Comparison of ENCODE assay signal across 8 mouse cellular contexts in genomic region chr3:87745036-87745659, GRCm38 (mm10). TPM values are rescaled to one million over a fixed set of nuclear protein-coding genes. Genes with fewer than 3 reads are reported as not detected.
DNase-seq lines count a peak whose midpoint lies in the region; ATAC-seq and TF ChIP-seq lines count a peak whose summit lies in the region.

No protein-coding gene starts in this region.

- H3K4me2 ChIP-seq in lung, embryonic 14.5 days, result peak overlapping the region; percentile 54
- H3K4me2 ChIP-seq in forebrain, embryonic 14.5 days (ENCODE audit: low read length), result peak overlapping the region; percentile 23
- peak overlapping the region; percentile 16; the same call in 1 of the 2 replicates for H3K4me2 ChIP-seq in neural tube, embryonic 14.5 days (ENCODE audit: low read depth, low read length)

- peak; percentile 80 for ATAC-seq in lung, embryonic 14.5 days (ENCODE audit: insufficient read depth)
- no peak for ATAC-seq in forebrain, embryonic 14.5 days
- ATAC-seq in neural tube, embryonic 14.5 days (ENCODE audit: low read depth), result peak; percentile 41; the same call in 1 of the 2 replicates

- peak; percentile 83 for DNase-seq in lung, embryonic 14.5 days
- DNase-seq in lung, adult 18-20 months, result no peak
- no peak for DNase-seq in forebrain, embryonic 14.5 days (ENCODE audit: low spot score)
- peak; percentile 72 for DNase-seq in limb, embryonic 10.5 days (ENCODE audit: low spot score)
- no peak for DNase-seq in layer of hippocampus, adult 9-10 months (ENCODE audit: low spot score)
- DNase-seq in left cerebral cortex, postnatal 14 days (ENCODE audit: low spot score in 2 of 2), result no peak
- no peak for DNase-seq in yolk sac, embryonic 10.5 days (ENCODE audit: low spot score)

- H3K27ac ChIP-seq in lung, embryonic 14.5 days (ENCODE audit: low read depth), result peak overlapping the region; percentile 87
- H3K27ac ChIP-seq in forebrain, embryonic 14.5 days (ENCODE audit: low read depth, low read length), result no peak overlapping the region
- peak overlapping the region; percentile 83 for H3K27ac ChIP-seq in limb, embryonic 10.5 days
- no peak overlapping the region for H3K27ac ChIP-seq in neural tube, embryonic 14.5 days (ENCODE audit: low read depth, low read length)

- H3K36me3 ChIP-seq in lung, embryonic 14.5 days (ENCODE audit: insufficient read depth), result peaks cover 14% of the 10 kb centered on the region
- H3K36me3 ChIP-seq in forebrain, embryonic 14.5 days (ENCODE audit: control insufficient read depth, insufficient read depth, low read length), result no peaks in the 10 kb centered on the region
- peaks cover 12% of the 10 kb centered on the region for H3K36me3 ChIP-seq in limb, embryonic 10.5 days
- H3K36me3 ChIP-seq in neural tube, embryonic 14.5 days (ENCODE audit: control insufficient read depth, insufficient read depth, low read length), result no peaks in the 10 kb centered on the region

- H3K4me3 ChIP-seq in lung, embryonic 14.5 days (ENCODE audit: low read depth, low read length), result peak overlapping the region; percentile 8
- H3K4me3 ChIP-seq in forebrain, embryonic 14.5 days (ENCODE audit: low read depth, low read length), result no peak overlapping the region
- peak overlapping the region; percentile 35 for H3K4me3 ChIP-seq in limb, embryonic 10.5 days
- no peak overlapping the region for H3K4me3 ChIP-seq in neural tube, embryonic 14.5 days (ENCODE audit: low read depth, low read length)

- intact Hi-C loops in left cerebral cortex, postnatal 14 days (cut with DNase I), result no loop called here

- no peaks in the 10 kb centered on the region for H3K9me3 ChIP-seq in lung, embryonic 14.5 days (ENCODE audit: low read depth, low read length)
- no peaks in the 10 kb centered on the region for H3K9me3 ChIP-seq in forebrain, embryonic 14.5 days (replicated peaks; ENCODE audit: control insufficient read depth, low read length)
- H3K9me3 ChIP-seq in limb, embryonic 10.5 days (replicated peaks), result no peaks in the 10 kb centered on the region
- no peaks in the 10 kb centered on the region for H3K9me3 ChIP-seq in neural tube, embryonic 14.5 days (ENCODE audit: control insufficient read depth, low read length)

- no peaks in the 10 kb centered on the region for H3K27me3 ChIP-seq in lung, embryonic 14.5 days (ENCODE audit: insufficient read depth, low read length)
- no peaks in the 10 kb centered on the region for H3K27me3 ChIP-seq in forebrain, embryonic 14.5 days (replicated peaks; ENCODE audit: control insufficient read depth, insufficient read depth, low read length)
- peaks cover 27% of the 10 kb centered on the region for H3K27me3 ChIP-seq in limb, embryonic 10.5 days (ENCODE audit: low read depth, poor library complexity, severe bottlenecking)
- H3K27me3 ChIP-seq in neural tube, embryonic 14.5 days (ENCODE audit: control insufficient read depth, insufficient read depth, low read length), result no peaks in the 10 kb centered on the region

- 20% methylated on average over 18 of the region's 18 CpGs for WGBS in lung, embryonic 14.5 days
- 47% methylated on average over 18 of the region's 18 CpGs for WGBS in forebrain, embryonic 14.5 days
- 20% methylated on average over 18 of the region's 18 CpGs for whole genome bisulfite sequencing in limb, embryonic 10.5 days
- WGBS in neural tube, embryonic 14.5 days, result 22% methylated on average over 18 of the region's 18 CpGs

- TF ChIP-seq CTCF in lung, embryonic 14.5 days (IDR thresholded peaks at IDR 0.05; ENCODE audit: low read depth), result no peak

- peak overlapping the region; percentile 29; the same call in 1 of the 2 replicates for H3K9ac ChIP-seq in lung, embryonic 14.5 days
- peak overlapping the region; percentile 43; the same call in 1 of the 2 replicates for H3K9ac ChIP-seq in forebrain, embryonic 14.5 days (ENCODE audit: low read length)
- 0 out of 2 replicates have a peak overlapping the region, but pooled peaks have one; percentile 18 for H3K9ac ChIP-seq in neural tube, embryonic 14.5 days (replicated peaks; ENCODE audit: low read depth, low read length)

- peaks cover 12% of the 10 kb centered on the region for H3K4me1 ChIP-seq in lung, embryonic 14.5 days (ENCODE audit: insufficient read depth)
- H3K4me1 ChIP-seq in forebrain, embryonic 14.5 days (ENCODE audit: control insufficient read depth, insufficient read depth, low read length), result no peaks in the 10 kb centered on the region
- peaks cover 32% of the 10 kb centered on the region for H3K4me1 ChIP-seq in limb, embryonic 10.5 days
- 0 out of 2 replicates have a peak, but pooled peaks cover 2% of the 10 kb centered on the region for H3K4me1 ChIP-seq in neural tube, embryonic 14.5 days (ENCODE audit: control insufficient read depth, insufficient read depth, low read length)

RNA-seq across cellular contexts. Expression of gene Lrrc71, which starts 3.3 kb away (rescaled TPM):
- 0.63 and 0.77 TPM in 2 replicates for polyA plus RNA-seq in lung, embryonic 14.5 days (2014; fragmentation: Nextera tagmentation; extraction: Ambion mirVana)
- polyA plus RNA-seq in forebrain, embryonic 14.5 days (2014; fragmentation: Nextera tagmentation; extraction: Ambion mirVana), result 0.13 and 0.62 TPM in 2 replicates
- 0.31 and 0.43 TPM in 2 replicates for polyA plus RNA-seq in limb, embryonic 10.5 days (2016; fragmentation: Nextera tagmentation; extraction: Ambion mirVana)
- polyA plus RNA-seq in neural tube, embryonic 14.5 days (2014; fragmentation: Nextera tagmentation; extraction: Ambion mirVana), result 0.52 and 0.77 TPM in 2 replicates
- total RNA-seq in left cerebral cortex, postnatal 14 days (2021), result under 1 TPM; 0.21 to 0.55 TPM

RNA-seq across cellular contexts. Expression of gene Ntrk1, which starts 49.8 kb away (rescaled TPM):
- 0.22 and 0.39 TPM in 2 replicates for polyA plus RNA-seq in lung, embryonic 14.5 days (2014; fragmentation: Nextera tagmentation; extraction: Ambion mirVana)
- 0.74 and 0.94 TPM in 2 replicates for polyA plus RNA-seq in forebrain, embryonic 14.5 days (2014; fragmentation: Nextera tagmentation; extraction: Ambion mirVana)
- polyA plus RNA-seq in limb, embryonic 10.5 days (2016; fragmentation: Nextera tagmentation; extraction: Ambion mirVana), result 0.28 and 0.29 TPM in 2 replicates
- polyA plus RNA-seq in neural tube, embryonic 14.5 days (2014; fragmentation: Nextera tagmentation; extraction: Ambion mirVana), result 0.80 and 103 TPM in 2 replicates
- total RNA-seq in left cerebral cortex, postnatal 14 days (2021), result under 1 TPM in 1 of 2 experiments, not detected in 1; 0.61 TPM

RNA-seq across cellular contexts. Expression of gene Insrr, which starts 51.6 kb away (rescaled TPM):
- polyA plus RNA-seq in lung, embryonic 14.5 days (2014; fragmentation: Nextera tagmentation; extraction: Ambion mirVana), result 0.05 TPM in 1 of 2 replicates, not detected in the other
- 0.62 and 0.66 TPM in 2 replicates for polyA plus RNA-seq in forebrain, embryonic 14.5 days (2014; fragmentation: Nextera tagmentation; extraction: Ambion mirVana)
- polyA plus RNA-seq in limb, embryonic 10.5 days (2016; fragmentation: Nextera tagmentation; extraction: Ambion mirVana), result 0.05 and 0.16 TPM in 2 replicates
- 0.27 and 3.1 TPM in 2 replicates for polyA plus RNA-seq in neural tube, embryonic 14.5 days (2014; fragmentation: Nextera tagmentation; extraction: Ambion mirVana)
- total RNA-seq in left cerebral cortex, postnatal 14 days (2021), result under 1 TPM; 0.57 to 0.66 TPM

Comparison
In these comparisons a context has a peak if more than half of its experiments do, and no peak if none do; other contexts are left out.
1. DNase-seq: peak in lung, embryonic 14.5 days (single experiment) and limb, embryonic 10.5 days (single experiment); none in lung, adult 18-20 months (0 of 2), forebrain, embryonic 14.5 days (single experiment), layer of hippocampus, adult 9-10 months (single experiment), left cerebral cortex, postnatal 14 days (0 of 2) and yolk sac, embryonic 10.5 days (single experiment).
2. H3K27ac ChIP-seq: peak in lung, embryonic 14.5 days (single experiment) and limb, embryonic 10.5 days (single experiment); none in forebrain, embryonic 14.5 days (single experiment) and neural tube, embryonic 14.5 days (single experiment).
3. H3K4me3 ChIP-seq: peak in lung, embryonic 14.5 days (single experiment) and limb, embryonic 10.5 days (single experiment); none in forebrain, embryonic 14.5 days (single experiment) and neural tube, embryonic 14.5 days (single experiment).
4. Peak in every context shown above with its lines, with median percentiles within 50 percentile points of each other: H3K4me2 ChIP-seq and H3K9ac ChIP-seq.